Mouse (Mus musculus) CD8-positive naive resting alpha-beta T cell, adult 2 months (primary cell): Measurements from ENCODE around the gene Cbfa2t3.

Source experiments
- DNase-seq, 2 experiments: peaks; one replicate each; pipeline ENCODE4 v3.0.0; 2022; ENCODE audit warnings: low read depth in 2 of 2, low spot score in 2 of 2

The Cbfa2t3 gene

DNA sequence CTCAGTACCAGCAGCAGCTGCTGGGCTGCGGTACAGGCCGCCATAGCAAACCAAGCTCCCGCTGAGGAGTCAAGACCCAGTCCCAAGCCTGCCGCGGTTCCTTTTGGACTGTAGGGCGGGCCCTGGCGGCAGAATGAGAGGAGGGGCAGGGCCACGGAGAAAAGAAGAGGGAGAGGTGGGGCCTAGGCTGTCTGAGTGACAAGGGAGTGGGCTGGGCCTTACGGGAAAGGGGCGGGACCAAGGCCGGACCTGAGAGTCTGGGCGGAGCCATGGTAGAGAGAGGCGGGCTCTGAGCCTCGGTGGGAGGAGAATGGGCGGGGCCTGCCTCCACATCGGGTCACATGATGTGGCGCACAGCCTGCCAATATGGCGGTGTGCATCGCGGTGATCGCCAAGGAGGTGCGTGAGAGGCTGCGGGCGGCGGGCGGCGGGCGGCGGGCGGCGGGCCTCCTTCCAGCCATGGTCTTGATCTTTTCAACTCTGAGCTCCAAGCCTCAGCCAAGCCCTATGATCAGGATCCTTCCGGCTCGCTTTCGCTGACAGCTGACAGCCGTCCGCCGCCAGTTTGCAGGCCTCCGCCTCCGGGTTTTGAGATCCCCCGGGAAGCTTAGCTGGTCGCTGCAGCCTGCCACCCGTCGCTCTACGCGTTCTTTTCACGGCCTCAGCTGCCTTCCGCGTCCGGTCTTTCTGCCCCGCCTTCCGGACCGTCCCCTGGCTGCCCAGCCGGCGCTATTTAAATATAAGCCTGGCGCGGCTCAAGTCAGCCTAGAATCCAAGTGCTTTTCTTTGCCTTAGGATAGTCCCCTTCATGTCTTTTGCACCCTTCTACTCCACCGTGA lies 87.4 kb downstream of the Cbfa2t3 start, which contains the start of the genes Galns and Trappc2l:
Gene Galns, minus strand, starts transcription at position 169 of the 839 bp plus-strand sequence.
Gene Trappc2l, plus strand, starts transcription at position 346 of the 839 bp plus-strand sequence.
- peak; percentile 93 to 95 for DNase-seq

DNA sequence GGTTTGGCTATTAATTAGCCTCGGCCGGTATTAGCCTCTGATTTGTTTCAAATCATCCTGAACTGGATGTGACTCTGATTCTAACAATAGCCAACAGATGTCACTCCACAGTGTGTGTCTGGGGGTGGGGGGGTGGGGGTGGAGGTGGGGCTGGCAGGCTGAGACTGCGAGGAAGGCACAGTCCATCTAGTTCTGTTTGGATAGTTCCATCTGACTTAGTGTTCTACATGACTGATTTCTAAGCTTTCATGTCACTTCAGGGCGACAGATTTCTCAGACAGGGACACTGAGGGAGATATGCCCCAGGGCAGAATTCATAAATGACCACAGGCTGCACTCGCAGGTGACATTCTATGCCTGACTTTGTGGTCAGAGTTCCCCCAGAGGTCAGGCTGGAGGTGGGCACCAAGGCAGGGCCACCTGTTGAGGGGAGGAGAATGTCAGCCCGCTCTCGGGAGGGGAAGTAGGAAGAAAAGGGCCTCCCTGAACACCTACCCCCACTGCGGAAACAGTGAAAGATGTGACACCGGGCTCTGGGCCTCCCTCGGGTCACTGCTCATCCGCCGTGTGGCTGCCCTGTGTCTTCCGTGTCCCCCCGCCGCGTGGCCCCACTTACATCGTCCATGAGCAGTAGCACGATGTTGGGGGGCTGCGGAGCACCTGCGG lies 88.2 kb downstream of the Cbfa2t3 start:
- DNase-seq, result no peak

DNA sequence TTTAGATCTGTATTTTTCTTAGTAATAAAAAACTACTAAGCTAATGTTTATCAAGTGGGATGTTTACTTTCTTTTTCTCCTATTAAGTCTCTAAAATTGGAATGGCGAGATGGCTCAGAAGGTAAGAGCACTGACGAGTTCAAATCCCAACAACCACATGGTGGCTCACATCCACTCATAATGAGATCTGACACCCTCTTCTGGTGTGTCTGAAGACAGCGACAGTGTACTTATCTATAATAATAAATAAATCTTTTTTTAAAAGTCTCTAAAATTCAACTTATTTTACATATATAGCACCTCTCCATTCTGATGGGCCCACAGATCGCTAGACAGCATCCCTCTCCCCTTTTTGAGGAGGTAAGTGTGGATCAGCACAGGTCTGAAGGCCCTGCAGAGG lies 88.7 kb downstream of the Cbfa2t3 start:
- DNase-seq, result no peak

DNA sequence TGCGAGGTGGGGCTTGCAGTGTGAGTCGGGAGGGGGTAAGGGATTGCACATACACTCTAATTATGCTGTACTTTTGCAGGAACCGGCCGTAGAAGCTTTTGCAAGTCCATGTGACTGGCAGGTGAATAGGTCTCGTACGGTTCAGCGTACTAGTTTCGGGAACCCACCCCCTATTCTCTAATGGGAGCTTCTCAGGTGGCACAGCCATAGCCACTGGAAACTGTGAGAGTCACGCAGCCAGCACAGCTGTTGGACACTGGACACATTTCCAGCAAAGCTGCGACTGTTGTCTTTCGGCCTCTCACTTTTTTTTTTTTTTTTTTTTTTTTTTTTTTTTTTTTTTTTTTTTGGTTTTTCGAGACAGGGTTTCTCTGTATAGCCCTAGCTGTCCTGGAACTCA lies 92.1 kb downstream of the Cbfa2t3 start:
- DNase-seq, result no peak

DNA sequence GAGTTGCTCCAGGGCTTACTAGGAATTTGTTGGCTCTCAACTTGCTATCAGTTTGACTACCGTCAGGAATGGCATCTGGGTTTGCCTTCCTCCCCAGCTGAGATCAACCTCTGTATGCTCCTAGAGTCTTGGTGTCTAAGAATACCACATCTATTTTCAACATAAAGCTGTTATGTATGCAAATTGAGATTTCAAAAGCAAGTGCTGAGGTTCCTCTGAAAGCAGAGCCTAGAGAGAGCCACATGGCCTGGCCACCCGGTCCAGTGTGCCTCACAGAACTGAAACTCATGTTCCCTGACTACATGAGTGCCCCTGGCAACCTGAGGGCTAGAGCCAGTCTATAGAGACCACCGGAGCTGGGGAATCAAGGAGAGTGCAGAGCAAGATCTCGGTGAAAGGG lies 93.5 kb downstream of the Cbfa2t3 start:
- no peak for DNase-seq

DNA sequence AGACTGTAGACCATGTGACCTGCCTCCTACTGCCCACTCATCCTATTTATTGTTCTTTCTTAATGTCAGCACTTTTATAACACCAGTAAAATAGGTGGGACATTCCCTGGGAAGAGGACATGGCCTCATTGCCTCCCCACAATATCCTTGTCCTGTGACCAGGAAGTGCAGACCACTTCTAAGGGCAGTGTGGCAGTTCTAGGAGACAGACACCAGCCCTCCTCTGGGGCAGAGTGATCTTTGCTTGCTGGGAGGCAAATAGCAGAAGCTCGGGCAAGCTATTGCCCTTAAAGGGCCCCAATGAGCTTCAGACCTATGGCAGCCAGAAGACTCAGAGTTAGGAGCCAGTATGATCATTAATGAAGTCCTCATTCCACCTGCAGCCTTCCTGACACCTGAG lies 94.3 kb downstream of the Cbfa2t3 start:
- no peak for DNase-seq

DNA sequence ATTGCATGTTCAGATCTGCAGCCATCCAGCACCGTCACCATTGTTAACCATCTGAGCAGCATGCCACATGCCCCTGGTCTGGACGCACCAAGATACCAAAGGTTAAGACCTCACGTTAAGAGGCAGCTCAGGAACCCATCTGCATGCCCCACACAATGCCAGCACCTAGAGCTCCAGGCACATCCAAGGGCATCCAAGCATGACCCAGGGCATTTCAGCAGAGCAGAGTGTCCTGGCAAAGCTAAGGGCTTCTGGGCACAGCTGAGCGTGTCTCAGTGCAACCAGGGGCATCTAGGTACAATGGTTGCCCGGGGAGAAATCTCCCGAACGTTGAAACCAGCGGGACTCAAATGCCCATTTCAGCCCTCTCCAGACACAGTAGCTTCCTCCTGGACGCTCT lies 98.2 kb downstream of the Cbfa2t3 start:
- DNase-seq, result no peak

DNA sequence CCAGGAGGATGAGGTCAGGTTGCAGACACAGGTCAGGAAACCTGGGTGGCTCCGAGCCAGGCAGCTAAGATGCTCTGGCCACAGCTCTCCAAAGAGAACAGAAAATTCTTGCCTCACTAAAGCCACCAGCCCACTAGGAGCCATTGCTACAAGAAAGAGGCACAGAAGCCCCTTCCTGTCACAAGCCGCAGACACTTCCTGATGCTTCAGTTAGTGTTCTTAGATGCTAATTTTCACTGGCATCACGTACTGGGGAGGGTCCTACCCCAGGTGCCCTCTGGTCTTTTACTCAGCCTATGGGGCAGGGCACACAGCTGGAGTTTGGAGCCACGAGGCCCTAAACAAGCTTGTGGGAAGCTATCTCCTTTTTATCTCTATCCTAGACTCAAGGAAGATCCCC lies 102.9 kb downstream of the Cbfa2t3 start:
- DNase-seq, result peak in 1 of 2 experiments; percentile 20

DNA sequence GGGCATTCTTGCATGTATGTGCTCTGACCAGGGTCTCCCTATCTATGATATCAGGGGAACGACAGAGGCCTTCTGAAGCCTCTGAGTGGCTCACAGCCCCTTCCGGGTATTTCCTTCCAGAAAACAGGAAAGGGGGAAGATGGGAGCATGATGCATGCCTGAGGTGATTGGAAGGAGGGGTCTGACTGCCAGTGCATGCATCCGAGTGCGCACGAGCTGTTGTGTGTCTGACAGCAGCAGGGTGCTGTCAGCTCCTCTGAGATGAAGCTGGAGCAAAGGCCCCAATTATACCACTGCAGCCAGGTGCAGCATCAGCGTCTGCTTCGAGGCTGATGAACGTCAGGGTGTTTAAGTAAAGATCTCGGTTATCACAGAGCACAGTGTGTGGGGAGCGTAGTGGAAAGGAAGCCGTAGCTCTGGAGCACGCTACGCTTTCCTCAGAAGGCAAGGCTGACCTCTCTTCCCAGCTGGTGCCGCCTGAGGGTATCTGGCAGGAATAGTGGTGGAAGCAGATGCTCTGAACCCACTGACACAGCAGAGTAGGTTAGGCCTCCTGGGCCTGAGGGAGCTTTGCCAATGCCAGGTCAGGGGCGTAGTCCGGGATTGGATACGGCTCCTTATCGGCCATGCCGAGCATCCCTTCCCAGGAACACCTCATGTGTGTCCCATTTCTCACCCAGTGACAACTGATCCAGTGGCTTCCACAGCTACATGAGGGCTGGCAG lies 105.0 kb downstream of the Cbfa2t3 start:
- DNase-seq, result no peak

DNA sequence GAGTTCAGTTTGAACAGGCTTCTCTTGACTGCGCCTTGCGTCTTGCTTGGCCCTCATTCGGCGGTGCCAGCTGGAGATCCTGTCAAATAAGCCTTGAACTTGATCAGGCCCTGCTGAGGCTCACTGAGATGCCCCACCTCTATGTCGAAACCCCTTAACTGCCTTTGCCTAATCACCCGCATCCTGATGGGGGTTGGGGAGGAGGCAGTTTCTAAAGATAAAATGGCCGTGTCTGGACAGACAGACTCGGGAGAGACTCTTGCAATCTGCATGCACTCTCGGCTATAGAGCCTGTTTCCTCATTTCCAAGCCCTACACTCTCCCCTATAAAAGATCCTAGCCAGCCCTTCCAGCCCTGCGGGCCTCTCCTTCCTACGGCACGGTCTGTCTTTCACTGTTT lies 105.7 kb downstream of the Cbfa2t3 start:
- no peak for DNase-seq

DNA sequence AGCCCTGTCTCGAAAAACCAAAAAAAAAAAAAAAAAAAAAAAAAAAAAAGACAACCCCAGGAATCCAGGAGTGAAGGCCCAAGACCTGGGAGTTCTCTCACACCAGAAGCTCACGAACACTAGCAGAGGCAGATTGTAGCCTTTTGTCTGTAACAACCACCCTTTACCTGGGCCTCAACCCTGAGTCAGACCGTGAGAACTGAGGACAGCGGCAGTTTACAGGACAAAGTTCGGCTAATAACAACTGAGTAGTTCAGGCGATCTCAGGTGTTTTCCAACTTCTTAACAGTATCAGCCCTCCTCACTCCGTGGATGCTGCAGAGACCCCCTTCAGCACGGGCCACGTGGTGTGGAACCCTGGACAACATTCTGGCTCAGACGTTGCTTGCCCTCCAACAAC lies 112.2 kb downstream of the Cbfa2t3 start:
- no peak for DNase-seq

DNA sequence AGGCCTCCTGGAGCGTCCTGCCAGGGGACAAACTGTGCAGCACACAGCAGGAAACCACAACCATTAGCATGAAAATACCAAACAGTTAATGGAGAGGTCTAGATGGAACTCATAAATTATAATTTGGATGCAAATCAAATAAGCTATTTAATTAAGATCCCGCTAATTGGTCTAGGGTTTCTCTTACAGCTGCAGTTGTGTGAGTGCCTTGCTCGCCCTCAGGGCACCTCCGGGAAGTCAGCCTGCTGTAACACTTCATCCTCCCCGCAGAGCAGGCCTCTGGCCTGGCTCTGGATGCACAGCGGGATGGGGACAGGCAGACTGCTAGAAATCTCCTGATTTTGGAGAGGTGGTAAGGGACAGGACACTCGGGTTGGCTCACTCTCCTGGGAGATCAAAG lies 112.7 kb downstream of the Cbfa2t3 start:
- no peak for DNase-seq

DNA sequence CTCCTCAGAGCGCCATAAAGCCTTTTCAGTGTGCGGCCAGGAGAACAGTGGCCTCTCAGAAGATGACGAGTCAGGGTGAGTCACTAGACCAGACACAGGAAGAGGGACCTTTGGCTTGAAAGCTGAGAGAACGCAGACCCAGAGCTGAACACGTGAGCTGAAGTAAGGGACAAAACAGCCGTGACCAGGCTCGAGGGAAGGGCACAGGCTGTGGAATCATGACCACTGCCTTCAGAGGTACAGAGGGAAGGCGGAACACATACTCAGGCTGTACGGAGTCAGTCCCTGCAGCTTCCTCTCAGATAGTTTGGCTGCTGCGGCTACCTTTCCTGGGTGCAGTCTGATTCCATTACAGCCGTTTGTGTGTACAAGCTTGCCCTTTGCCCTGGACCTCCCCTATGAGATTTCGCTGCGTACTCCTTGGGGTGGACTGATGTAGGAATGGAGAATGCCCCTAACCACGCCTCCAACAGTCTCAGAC lies 113.5 kb downstream of the Cbfa2t3 start:
- DNase-seq, result no peak

DNA sequence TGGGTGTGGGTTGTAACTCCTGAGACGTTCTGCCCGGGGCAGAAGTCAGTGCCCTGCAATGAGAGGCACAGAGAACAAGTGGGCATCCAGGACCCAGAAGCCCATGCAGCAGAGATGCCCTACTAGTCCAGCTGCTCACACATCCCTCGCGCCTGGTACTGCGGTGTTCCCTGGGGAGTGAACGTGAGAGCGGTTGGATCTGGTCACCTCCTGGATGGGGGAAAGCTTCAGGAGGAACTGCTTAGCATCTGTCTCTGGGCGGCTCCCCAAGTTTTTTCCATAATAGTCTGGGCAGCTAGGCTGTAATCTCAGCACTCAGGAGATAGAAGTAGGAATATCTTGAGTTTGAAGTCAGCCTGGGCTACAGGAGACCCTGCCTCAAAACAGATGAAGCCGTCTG lies 113.9 kb downstream of the Cbfa2t3 start:
- no peak for DNase-seq

DNA sequence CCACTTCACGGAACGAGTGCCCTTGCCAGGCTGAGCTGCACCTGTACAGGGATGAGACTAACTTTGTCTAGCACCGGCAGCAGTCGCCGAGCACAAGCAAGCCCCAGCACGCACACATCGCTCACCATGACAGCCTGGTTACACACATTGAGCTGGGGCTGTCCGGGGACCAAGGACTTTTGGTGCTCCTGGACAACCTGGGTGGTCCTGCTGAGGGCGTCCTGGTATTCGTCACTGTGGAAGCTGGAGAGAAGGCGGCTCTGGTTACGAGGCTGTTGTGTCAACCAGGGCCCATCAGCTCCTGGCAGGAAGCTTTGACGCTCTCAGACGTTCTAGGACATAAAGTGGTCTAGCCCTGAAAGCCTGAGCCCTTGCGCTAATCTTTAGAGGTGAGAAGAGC lies 118.0 kb downstream of the Cbfa2t3 start:
- DNase-seq, result no peak

DNA sequence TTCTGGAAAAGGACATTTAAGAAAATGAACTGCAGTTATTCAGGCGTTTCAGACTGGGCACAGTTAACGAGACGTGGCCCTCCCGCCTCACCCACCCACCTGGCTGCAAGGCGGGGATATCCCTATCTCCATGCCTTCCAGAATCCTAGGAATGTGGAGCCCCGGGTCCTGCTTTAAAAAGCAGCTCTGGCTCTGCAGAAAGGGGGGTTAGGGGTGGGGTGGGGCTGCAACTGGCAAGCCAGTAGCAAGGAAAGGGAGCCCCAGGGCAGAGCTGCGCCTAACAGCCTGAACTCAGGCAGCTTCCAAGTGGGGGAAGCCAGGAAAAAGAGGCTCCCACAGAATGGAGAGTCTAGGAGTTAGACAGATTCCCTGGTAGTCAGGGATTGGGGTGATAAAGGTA lies 119.7 kb downstream of the Cbfa2t3 start:
- no peak for DNase-seq

DNA sequence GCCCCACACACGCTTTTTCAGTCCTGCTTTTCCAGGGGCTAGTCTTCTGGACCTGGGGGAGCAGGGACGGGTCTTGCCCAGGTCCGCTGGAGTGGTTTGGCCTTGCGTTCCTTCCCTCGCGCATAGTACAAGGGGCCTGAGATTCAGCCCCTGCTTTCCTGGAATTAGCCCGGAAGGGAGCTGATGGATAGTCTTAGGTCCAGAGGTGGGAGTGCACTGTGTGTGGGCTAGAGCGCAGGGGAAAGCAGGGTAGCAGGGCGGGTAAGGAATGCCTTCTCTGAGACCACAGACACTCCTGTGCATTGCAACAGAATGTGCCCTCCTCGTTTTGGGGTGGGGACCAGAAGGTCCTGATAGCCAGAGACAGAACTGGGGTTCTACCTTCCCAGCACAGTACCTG lies 121.8 kb downstream of the Cbfa2t3 start:
- no peak for DNase-seq

DNA sequence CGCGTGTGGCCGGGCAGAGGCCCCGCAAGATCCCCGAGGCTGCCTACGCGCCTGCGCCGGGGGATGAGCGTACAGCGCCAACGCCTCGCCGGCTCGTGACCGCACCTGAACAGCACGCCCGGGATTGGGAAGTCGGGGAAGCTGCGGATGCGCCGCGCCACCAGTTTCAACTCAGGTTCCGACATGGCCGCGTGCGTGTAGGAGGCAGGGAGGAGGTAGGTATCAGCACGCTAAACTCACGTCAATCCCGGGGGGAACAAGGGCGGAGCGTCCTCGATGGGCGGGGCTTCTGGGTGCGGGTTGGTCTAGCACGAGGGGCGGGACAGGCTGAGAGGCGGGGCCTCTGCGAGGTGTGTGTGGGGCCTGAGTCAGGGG lies 122.3 kb downstream of the Cbfa2t3 start, which contains the start of gene Aprt:
Gene Aprt, minus strand, starts transcription at position 262 of the 375 bp plus-strand sequence.
- DNase-seq, result peak; percentile 91 to 97

DNA sequence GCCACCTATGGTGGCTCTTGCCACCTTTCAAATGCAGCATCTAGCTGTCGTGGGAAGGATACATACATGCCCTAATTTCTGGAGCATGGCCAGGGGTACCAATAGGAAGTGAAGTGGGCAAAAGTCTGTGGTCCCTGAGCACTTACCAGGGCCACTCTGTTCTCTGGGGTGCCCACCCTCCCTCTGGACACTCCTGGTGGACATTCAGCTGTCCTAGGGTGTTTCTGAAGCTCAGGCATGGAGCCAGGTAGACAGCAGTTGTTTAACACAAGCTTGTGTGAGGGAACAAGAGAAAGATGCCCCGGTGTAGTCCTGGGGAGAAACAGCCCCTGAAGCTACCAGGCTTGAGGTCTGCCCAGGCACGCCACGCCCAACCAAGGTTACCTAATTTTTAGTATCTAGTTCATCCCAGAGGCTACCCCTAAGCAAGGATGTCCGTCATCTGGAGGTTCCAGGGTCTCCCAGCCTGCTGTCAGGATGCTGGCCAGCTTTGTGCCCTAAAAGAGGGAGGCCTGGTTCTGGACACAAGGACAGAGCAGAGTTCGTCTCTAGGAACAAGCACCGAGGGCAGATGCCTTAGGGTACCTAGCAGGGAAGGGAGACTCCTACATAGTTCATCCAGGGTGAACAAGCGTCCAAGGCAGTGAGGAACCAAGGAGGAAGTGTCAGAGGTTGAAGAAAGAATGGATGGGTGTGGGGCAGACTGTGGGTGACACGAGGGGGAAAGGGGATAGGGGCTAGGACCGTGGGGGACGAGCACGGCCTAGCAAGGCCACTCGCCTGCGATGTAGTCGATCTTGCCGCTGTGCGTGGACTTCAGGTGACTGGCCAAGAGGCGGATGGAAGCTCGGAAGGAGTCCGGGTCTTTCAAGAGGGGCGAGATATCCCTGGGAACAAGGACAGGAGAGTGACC lies 122.9 kb downstream of the Cbfa2t3 start:
- no peak for DNase-seq

DNA sequence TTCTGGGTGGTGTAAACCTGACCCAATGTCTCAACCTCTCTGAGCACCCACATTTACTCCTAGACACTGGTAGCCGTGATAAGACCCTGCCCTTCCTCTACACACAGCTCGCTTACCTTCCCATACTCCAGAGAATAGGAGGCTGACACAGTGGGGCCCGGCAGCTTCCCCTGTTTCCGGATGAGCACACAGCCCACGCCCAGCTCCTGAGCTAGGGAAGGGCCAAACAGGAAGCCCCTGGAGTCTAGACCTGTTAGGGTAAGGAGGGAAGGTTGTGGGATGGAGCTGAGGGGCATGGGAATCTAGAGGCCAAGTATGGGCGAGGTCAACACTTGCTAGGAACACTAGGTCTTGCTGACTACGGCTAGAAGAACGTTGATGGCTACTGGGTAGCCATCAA lies 123.6 kb downstream of the Cbfa2t3 start:
- no peak for DNase-seq
